Mouse (Mus musculus) thymus, adult 2 months (tissue): ENCODE data around the gene Ppp1r3d.

Experiments used
- CTCF ChIP-seq: fragments of 200-500 bp; IDR thresholded peaks from 2 replicates; pipeline ENCODE4 v1.5.1; 2012; ENCODE audit warnings: mild to moderate bottlenecking, control low read depth, low read length, moderate library complexity, borderline replicate concordance; ENCODE audit not compliant: control insufficient read depth, poor library complexity, insufficient read depth; ENCODE audit errors: extremely low read depth
- POLR2A ChIP-seq: fragments of 200-500 bp; IDR thresholded peaks from 2 replicates; pipeline ENCODE4 v1.6.1; 2012; ENCODE audit warnings: mild to moderate bottlenecking, low read length, control low read depth, moderate library complexity; ENCODE audit not compliant: control insufficient read depth, poor library complexity, insufficient read depth; ENCODE audit errors: extremely low read depth

GRCm38 (mm10) chr2:178413481-178414260 is 601 bp downstream of the Ppp1r3d start:
- no peak for TF ChIP-seq POLR2A
- no peak for TF ChIP-seq CTCF
